Mouse (Mus musculus): ENCODE measurements around the gene Aars2. TPM values are rescaled to one million over a fixed set of nuclear protein-coding genes. Genes with fewer than 3 reads are reported as not detected.
A peak's percentile ranks its signal among the peaks of the same experiment; 100 is the strongest.

Aars2 gene
- polyA plus RNA-seq, 1 experiment: 10.1 TPM

- H3K4me3 ChIP-seq (replicated peaks; ENCODE audit: control insufficient read depth, low read depth, low read length): no peak overlapping the region
- no peaks in the 10 kb centered on the region for H3K4me1 ChIP-seq (ENCODE audit: control insufficient read depth, insufficient read depth, low read length)
- WGBS: 74% methylated on average over 6 of the region's 6 CpGs
- TF ChIP-seq CTCF (IDR thresholded peaks at IDR 0.05; ENCODE audit: control insufficient read depth, insufficient read depth, low read length) (no peak), POLR2A (IDR thresholded peaks at IDR 0.05; ENCODE audit: borderline replicate concordance, control insufficient read depth, low read depth, low read length) (no peak)
- no peak overlapping the region for H3K27ac ChIP-seq (ENCODE audit: control insufficient read depth, insufficient read depth, low read depth, low read length, poor library complexity)
These were observed 638 bp upstream of the Aars2 start for GRCm38 (mm10) chr17:45505941-45506465.

GRCm38 (mm10) chr17:45510871-45511270, 4.2 kb downstream of the Aars2 start:
- 83% methylated on average over 4 of the region's 4 CpGs for WGBS
- Histone ChIP-seq H3K4me1 (ENCODE audit: control insufficient read depth, insufficient read depth, low read length) (no peaks in the 10 kb centered on the region), H3K4me3 (replicated peaks; ENCODE audit: control insufficient read depth, low read depth, low read length) (no peak overlapping the region), H3K27ac (ENCODE audit: control insufficient read depth, insufficient read depth, low read depth, low read length, poor library complexity) (no peak overlapping the region)
- TF ChIP-seq POLR2A (IDR thresholded peaks at IDR 0.05; ENCODE audit: borderline replicate concordance, control insufficient read depth, low read depth, low read length): no peak
- no peak for TF ChIP-seq CTCF (IDR thresholded peaks at IDR 0.05; ENCODE audit: control insufficient read depth, insufficient read depth, low read length)

- Histone ChIP-seq H3K27ac (ENCODE audit: control insufficient read depth, insufficient read depth, low read depth, low read length, poor library complexity) (no peak overlapping the region), H3K4me3 (replicated peaks; ENCODE audit: control insufficient read depth, low read depth, low read length) (no peak overlapping the region), H3K4me1 (ENCODE audit: control insufficient read depth, insufficient read depth, low read length) (no peaks in the 10 kb centered on the region)
- no peak for TF ChIP-seq POLR2A (IDR thresholded peaks at IDR 0.05; ENCODE audit: borderline replicate concordance, control insufficient read depth, low read depth, low read length)
- TF ChIP-seq CTCF (IDR thresholded peaks at IDR 0.05; ENCODE audit: control insufficient read depth, insufficient read depth, low read length): no peak
- 79% methylated on average over 4 of the region's 4 CpGs for WGBS
These were observed 5.1 kb downstream of the Aars2 start for GRCm38 (mm10) chr17:45511757-45512156.

- no peak overlapping the region for H3K4me3 ChIP-seq (replicated peaks; ENCODE audit: control insufficient read depth, low read depth, low read length)
- H3K27ac ChIP-seq (ENCODE audit: control insufficient read depth, insufficient read depth, low read depth, low read length, poor library complexity): no peak overlapping the region
- 88% methylated on average over 15 of the region's 15 CpGs for WGBS
- no peak for TF ChIP-seq POLR2A (IDR thresholded peaks at IDR 0.05; ENCODE audit: borderline replicate concordance, control insufficient read depth, low read depth, low read length)
- no peak for TF ChIP-seq CTCF (IDR thresholded peaks at IDR 0.05; ENCODE audit: control insufficient read depth, insufficient read depth, low read length)
- no peaks in the 10 kb centered on the region for H3K4me1 ChIP-seq (ENCODE audit: control insufficient read depth, insufficient read depth, low read length)
These were observed 8.6 kb downstream of the Aars2 start for GRCm38 (mm10) chr17:45515204-45515726.

GRCm38 (mm10) chr17:45515806-45516205, 9.2 kb downstream of the Aars2 start:
- TF ChIP-seq CTCF (IDR thresholded peaks at IDR 0.05; ENCODE audit: control insufficient read depth, insufficient read depth, low read length) (no peak), POLR2A (IDR thresholded peaks at IDR 0.05; ENCODE audit: borderline replicate concordance, control insufficient read depth, low read depth, low read length) (no peak)
- Histone ChIP-seq H3K4me3 (replicated peaks; ENCODE audit: control insufficient read depth, low read depth, low read length) (no peak overlapping the region), H3K27ac (ENCODE audit: control insufficient read depth, insufficient read depth, low read depth, low read length, poor library complexity) (no peak overlapping the region), H3K4me1 (ENCODE audit: control insufficient read depth, insufficient read depth, low read length) (no peaks in the 10 kb centered on the region)
- 89% methylated on average over 10 of the region's 10 CpGs for WGBS

GRCm38 (mm10) chr17:45516488-45516887, 9.8 kb downstream of the Aars2 start:
- H3K4me3 ChIP-seq (replicated peaks; ENCODE audit: control insufficient read depth, low read depth, low read length): no peak overlapping the region
- 60% methylated on average over 8 of the region's 8 CpGs for WGBS
- no peak overlapping the region for H3K27ac ChIP-seq (ENCODE audit: control insufficient read depth, insufficient read depth, low read depth, low read length, poor library complexity)
- no peak for TF ChIP-seq POLR2A (IDR thresholded peaks at IDR 0.05; ENCODE audit: borderline replicate concordance, control insufficient read depth, low read depth, low read length)
- TF ChIP-seq CTCF (IDR thresholded peaks at IDR 0.05; ENCODE audit: control insufficient read depth, insufficient read depth, low read length): peak; percentile 61
- no peaks in the 10 kb centered on the region for H3K4me1 ChIP-seq (ENCODE audit: control insufficient read depth, insufficient read depth, low read length)

GRCm38 (mm10) chr17:45517135-45517534, 10.5 kb downstream of the Aars2 start:
- H3K4me1 ChIP-seq (ENCODE audit: control insufficient read depth, insufficient read depth, low read length): no peaks in the 10 kb centered on the region
- no peak for TF ChIP-seq CTCF (IDR thresholded peaks at IDR 0.05; ENCODE audit: control insufficient read depth, insufficient read depth, low read length)
- no peak for TF ChIP-seq POLR2A (IDR thresholded peaks at IDR 0.05; ENCODE audit: borderline replicate concordance, control insufficient read depth, low read depth, low read length)
- H3K4me3 ChIP-seq (replicated peaks; ENCODE audit: control insufficient read depth, low read depth, low read length): no peak overlapping the region
- 82% methylated on average over 21 of the region's 21 CpGs for WGBS
- H3K27ac ChIP-seq (ENCODE audit: control insufficient read depth, insufficient read depth, low read depth, low read length, poor library complexity): no peak overlapping the region

- TF ChIP-seq CTCF (IDR thresholded peaks at IDR 0.05; ENCODE audit: control insufficient read depth, insufficient read depth, low read length): no peak
- Histone ChIP-seq H3K4me3 (replicated peaks; ENCODE audit: control insufficient read depth, low read depth, low read length) (no peak overlapping the region), H3K27ac (ENCODE audit: control insufficient read depth, insufficient read depth, low read depth, low read length, poor library complexity) (no peak overlapping the region), H3K4me1 (ENCODE audit: control insufficient read depth, insufficient read depth, low read length) (no peaks in the 10 kb centered on the region)
- 48% methylated on average over 28 of the region's 28 CpGs for WGBS
These were observed 11.0 kb downstream of the Aars2 start for GRCm38 (mm10) chr17:45517549-45518215.

Data from bone marrow, adult 2 months (tissue).